Mouse (Mus musculus): Measurements from ENCODE around the gene Pkp2.

GRCm38 (mm10) chr16:16273752-16274151 lies 60.6 kb downstream of the Pkp2 start:
- TF ChIP-seq CTCF (IDR thresholded peaks at IDR 0.05; ENCODE audit: low read depth) = no peak
- TF ChIP-seq EP300 (IDR thresholded peaks at IDR 0.05; ENCODE audit: low read depth) = no peak
